Mouse (Mus musculus): ENCODE data around the gene Junb.

Gene Junb

DNA sequence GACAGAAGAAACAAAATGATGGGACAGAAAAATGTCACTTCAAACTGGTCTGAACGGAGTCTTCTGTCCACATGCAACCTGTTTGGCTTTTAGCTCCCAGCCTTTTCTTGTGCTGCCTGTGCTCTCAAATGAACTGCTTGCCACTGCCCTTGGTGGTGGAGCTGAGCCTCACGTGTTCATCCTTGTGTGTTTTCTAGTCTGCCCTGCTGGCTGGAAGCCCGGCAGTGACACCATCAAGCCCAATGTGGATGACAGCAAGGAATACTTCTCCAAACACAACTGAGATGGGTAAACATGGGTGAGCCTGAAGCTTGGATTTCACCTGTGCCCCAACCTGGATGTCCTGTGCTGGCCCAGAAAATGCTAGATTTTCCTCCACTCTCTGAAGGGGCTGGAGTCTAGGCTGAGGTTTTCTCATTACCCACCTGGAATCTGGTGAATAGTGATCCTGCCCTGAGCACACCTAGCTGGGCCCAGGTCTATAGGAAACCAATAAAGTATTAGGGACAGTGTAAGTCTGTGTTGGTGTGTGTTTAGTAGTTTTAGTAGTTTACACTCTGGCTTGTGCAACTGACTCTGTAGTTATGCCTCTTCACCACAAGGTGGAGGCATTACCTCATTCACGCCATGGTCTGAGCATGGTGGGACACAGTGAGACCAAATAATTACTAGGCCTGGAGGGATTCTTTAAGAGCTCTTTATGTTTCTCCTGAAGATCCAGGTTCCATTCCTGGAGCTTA lies 4.5 kb downstream of the Junb start:
- no peak for DNase-seq (ENCODE audit: low read depth, low spot score)

- no peak for DNase-seq (ENCODE audit: low read depth, low spot score)
Measured at GRCm38 (mm10) chr8:84973079-84973478, 5.4 kb downstream of the Junb start.

- peak; percentile 91 for DNase-seq (ENCODE audit: low read depth, low spot score)
Measured at GRCm38 (mm10) chr8:84970913-84971312, 7.6 kb downstream of the Junb start.

- peak; percentile 44 for DNase-seq (ENCODE audit: low read depth, low spot score)
Measured at GRCm38 (mm10) chr8:84970135-84970790, 8.3 kb downstream of the Junb start.

DNA sequence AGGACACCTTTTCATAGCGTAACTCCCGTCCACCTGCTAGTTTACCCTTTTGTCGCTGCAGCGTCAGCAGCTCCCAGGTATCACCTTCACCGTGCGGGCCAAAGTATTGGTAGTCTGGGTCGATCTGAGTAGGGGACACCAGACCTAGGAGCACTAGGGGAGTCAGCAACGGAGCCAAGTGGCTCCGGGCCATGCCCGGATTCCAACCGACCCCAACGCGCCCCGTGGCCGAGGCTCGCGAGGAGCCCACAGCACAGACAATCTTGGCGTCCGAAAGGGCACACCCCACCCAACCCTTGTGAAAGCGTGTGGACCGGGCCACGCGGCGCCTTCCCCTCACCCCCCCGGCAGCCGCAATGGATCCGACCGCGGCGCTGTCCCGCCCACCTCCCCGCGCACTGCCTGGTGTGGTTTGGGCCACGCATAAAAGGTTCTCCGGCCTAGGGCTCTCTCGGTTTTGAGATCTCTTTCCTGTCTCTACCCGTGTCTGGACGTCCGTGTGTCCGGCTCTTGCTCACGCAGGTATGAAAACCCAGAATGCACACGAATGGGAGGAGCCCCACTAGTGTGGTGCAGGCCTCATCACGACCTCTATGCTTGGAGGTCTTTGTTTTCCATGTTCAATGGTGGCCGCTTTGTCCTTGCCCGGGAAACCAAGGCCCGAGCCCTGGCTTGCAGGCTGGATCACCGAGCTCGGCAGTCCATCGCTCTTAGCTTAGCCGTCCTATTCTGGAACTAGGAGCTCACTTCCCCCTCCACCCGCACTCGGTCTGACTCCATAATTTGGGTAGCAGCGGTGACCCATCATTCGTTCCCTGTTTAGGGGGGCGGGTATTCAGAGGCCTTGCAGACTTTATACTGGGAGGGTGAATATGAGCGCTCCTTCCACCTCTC lies 9.0 kb downstream of the Junb start, which contains the start of the genes Gm49661, Prdx2 and Rnaseh2a:
Gene Gm49661, minus strand, starts transcription at position 193 of the 894 bp plus-strand sequence.
Gene Prdx2, plus strand, starts transcription at position 347 of the 894 bp plus-strand sequence.
Gene Rnaseh2a, minus strand, starts transcription at position 527 of the 894 bp plus-strand sequence.
- peak; percentile 86 for DNase-seq (ENCODE audit: low read depth, low spot score)

GRCm38 (mm10) chr8:84968650-84969049 lies 9.9 kb downstream of the Junb start:
- DNase-seq (ENCODE audit: low read depth, low spot score), result peak; percentile 48

- DNase-seq (ENCODE audit: low read depth, low spot score), result peak; percentile 45
Measured at GRCm38 (mm10) chr8:84967532-84968304, 10.8 kb downstream of the Junb start.

DNA sequence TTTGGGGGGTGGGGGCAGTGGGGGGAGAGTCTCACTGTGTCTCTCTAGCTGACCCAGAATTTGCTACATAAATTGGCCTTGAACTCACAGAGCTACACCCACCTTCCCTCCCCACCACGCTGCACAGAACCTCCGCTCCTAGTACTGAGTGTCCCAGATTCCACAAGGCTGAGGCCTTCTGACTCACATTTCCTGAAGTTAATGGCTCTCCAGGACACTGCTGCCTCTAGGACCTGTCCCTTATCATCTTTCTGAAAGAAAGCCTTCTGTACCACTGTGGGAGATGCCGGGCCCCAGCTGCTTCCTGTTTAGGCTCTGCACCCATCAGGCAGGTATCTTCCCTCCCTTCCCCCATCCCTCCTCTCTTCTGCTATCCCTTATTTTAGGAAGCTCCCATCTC lies 11.9 kb downstream of the Junb start:
- DNase-seq (ENCODE audit: low read depth, low spot score), result no peak

DNA sequence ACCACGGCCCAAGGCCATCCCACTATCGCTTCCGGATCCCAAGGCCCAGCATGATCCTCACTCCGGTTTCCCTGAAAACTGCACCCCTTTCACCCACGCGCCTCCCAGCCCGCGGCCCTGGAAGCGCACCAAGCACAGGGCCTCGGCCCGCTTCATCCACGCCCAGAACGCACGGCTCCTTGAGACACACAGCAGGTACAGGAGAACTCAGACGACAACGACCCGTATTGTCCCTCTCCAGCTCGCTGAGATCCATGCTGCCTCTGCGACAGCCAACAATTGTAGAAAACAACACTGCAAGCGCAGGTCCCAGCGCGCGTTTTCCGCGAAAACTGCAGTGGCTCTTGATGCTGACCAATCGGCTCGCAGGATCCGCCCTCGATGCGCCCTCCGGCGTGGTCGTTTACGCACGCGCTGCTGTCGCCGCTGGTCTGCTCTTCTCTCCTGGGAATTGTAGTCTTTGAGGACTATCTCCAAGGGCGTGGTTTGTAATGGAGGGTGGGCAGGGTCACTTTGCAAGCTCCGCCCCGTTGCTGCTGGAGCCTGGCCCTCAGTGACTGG lies 12.7 kb downstream of the Junb start:
- DNase-seq (ENCODE audit: low read depth, low spot score), result peak; percentile 93

GRCm38 (mm10) chr8:84963952-84964351 lies 14.6 kb downstream of the Junb start:
- DNase-seq (ENCODE audit: low read depth, low spot score), result no peak

DNA sequence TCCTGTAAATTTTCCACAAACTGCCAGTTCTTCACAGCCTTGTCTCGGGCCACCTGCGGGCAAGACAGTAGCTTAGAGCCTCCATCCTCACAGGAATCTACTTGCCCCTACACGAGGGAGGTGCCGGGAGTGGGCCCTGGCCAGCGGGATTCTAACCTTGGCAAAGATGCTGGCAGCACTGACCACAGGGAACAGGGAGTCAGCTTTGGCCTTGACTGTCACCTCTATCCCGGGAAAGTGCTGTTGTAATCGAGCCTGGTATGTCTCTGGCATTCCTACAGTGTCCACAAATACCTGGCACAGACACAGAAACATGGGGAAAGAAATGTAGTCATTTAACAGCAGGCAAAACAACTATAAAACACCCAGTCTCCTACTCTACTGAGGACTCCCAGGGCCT lies 18.7 kb downstream of the Junb start:
- DNase-seq (ENCODE audit: low read depth, low spot score), result no peak

DNA sequence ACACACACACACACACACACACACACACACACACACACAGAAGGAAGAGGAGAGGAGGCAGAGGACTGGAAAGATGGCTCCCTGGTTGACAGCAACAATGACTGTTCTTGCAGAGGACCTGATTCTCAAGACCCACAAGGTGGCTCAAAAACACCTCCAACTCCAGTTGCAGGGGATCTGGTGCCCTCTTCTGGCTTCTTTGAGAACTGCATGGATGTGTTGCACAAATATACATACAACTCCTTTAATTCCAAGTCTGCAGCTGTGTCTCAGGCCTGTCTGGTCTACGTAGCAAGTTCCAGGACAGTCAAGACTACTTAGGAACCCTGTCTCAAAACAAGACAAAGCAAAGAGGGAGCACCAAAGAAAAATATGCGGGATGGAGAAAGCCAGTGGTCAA lies 21.8 kb downstream of the Junb start:
- peak; percentile 73 for DNase-seq (ENCODE audit: low read depth, low spot score)

DNA sequence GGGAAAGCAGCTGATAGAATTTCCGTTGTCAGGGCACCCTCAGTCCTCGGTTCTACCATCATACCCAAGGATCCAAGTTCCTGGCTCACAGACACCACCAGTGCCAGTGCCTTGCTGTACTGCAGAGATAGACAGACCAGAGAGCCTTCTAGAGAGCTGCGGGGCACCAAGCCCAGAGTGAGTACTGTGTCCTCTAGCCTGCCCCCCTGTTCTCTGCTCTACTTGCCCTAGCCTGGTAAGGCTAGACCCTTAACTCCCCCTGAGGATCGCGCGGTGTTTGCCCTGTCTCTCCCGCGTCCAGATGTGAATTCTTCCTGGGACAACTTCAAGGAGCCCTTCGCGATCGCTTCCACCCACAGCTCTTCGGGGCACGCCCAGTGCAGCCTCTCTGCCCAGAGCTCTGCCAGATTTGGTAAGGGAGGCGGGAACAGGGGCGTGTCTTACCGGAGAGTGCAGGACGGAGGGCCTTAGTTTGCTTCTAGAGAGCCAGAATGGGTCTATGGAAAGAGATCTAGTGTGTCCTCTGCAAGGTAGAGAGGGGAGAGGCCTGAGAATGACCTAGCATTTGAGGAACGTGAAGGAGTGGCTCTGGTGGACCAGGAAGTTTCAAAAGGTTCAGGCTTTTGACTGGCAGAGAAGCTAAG lies 25.8 kb downstream of the Junb start:
- no peak for DNase-seq (ENCODE audit: low read depth, low spot score)

GRCm38 (mm10) chr8:84949753-84950152 lies 28.8 kb downstream of the Junb start:
- no peak for DNase-seq (ENCODE audit: low read depth, low spot score)

- DNase-seq (ENCODE audit: low read depth, low spot score), result no peak
Measured at GRCm38 (mm10) chr8:84947241-84947545, 31.3 kb downstream of the Junb start.

DNA sequence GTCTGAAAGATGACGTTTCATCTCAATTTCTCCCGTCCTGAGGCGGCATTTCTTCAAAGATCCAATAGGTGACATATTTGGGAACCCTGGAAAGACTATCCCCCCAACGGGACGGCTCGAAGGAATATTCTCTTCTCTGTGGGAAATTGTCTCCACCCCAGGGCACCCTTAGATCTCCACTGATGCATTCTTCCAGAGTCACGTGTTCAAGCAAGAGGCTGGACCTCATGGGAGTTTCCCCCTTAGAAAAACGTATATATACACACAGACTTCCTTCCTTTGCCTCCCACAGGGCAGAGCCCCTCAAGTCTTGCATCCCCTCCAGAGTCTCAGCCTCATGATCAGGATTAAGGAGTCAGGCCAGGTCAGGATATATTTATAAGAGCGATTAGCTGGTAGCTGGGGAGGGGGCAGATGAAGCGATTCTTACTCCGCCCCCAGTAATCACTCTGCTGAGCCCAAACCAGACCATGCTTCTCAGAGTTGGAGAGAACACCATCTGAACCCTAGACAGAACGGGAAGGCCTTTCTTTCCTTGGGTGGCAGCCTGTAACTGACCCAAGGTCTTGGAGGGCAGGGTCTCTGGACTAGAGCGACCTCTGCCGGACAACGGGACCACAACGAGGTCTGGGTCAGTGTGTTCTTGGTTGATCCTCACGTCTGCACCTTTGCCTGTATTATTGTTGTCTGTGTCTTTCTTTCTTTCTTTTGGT lies 31.8 kb downstream of the Junb start, which contains the start of gene Rtbdn:
Gene Rtbdn, plus strand, starts transcription at position 464 of the 713 bp plus-strand sequence.
- no peak for DNase-seq (ENCODE audit: low read depth, low spot score)

- no peak for DNase-seq (ENCODE audit: low read depth, low spot score)
Measured at GRCm38 (mm10) chr8:84945633-84946527, 32.6 kb downstream of the Junb start.

DNA sequence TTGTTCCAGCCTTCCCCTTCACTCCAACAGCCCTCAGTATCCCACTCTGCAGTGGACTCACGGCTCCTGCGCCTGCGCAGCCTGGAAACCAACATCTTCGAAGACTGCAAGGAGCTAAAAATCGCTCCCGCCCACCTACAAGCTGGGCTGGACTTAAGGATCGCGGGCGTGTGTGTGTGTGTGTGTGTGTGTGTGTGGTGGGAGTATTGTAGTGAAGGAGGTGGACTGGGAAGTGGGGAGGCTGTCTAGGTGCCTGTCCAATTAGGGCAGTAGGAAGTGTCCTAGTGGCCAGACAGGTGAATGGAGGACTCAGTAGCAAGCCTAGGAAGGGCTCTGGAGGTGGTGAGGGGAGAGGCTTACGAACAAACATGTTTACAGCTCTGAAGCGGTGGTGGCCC lies 33.3 kb downstream of the Junb start:
- no peak for DNase-seq (ENCODE audit: low read depth, low spot score)
